10 mouse cellular contexts compared by ENCODE assay signal in genomic region chr5:126623205-126623604, GRCm38 (mm10).
DNase-seq lines count a peak whose midpoint lies in the region; ATAC-seq lines count a peak whose summit lies in the region.
"Had no signal": no experiment of that assay in that cellular context is flagged by ENCODE, and none has a peak within 500 bp of the region (broad histone marks: within the 10 kb centered on the region; RNA-seq: fewer than 3 reads in every experiment).

No protein-coding gene starts in this region.

- DNase-seq in cerebellum, adult 11 months, result peak; percentile 3
- no peak for DNase-seq in cerebellum, adult 11-12 months
- peak; percentile 63 for DNase-seq in midbrain, embryonic 10.5 days (ENCODE audit: low spot score)
- DNase-seq in embryo, embryonic 9.5 days (ENCODE audit: extremely low spot score), result peak; percentile 51
- peak; percentile 51 to 64 for DNase-seq in layer of hippocampus, postnatal 14 days (ENCODE audit: low spot score in 2 of 2)
- peak; percentile 21 for DNase-seq in ovary, postnatal 36 days (ENCODE audit: low spot score)
- no peak for DNase-seq in spleen, postnatal 10 days (ENCODE audit: low spot score in 2 of 2)

- ATAC-seq in midbrain, embryonic 13.5 days, result no peak

- H3K9me3 ChIP-seq in midbrain, embryonic 10.5 days (replicated peaks), result no peaks in the 10 kb centered on the region
- no peaks in the 10 kb centered on the region for H3K9me3 ChIP-seq in midbrain, embryonic 13.5 days
- H3K9me3 ChIP-seq: lung, embryonic 15.5 days had no signal

- H3K4me2 ChIP-seq in midbrain, embryonic 13.5 days (replicated peaks), result no peak overlapping the region
- H3K4me2 ChIP-seq: lung, embryonic 15.5 days had no signal

- H3K4me3 ChIP-seq in midbrain, embryonic 10.5 days, result no peak overlapping the region
- H3K4me3 ChIP-seq in midbrain, embryonic 13.5 days (replicated peaks), result no peak overlapping the region
- H3K4me3 ChIP-seq: erythroblast, embryonic 14.5 days; lung, embryonic 15.5 days had no signal

- H3K9ac ChIP-seq in midbrain, embryonic 13.5 days (replicated peaks), result no peak overlapping the region
- H3K9ac ChIP-seq: lung, embryonic 15.5 days had no signal

- no peaks in the 10 kb centered on the region for H3K27me3 ChIP-seq in midbrain, embryonic 10.5 days (ENCODE audit: low read depth, poor library complexity, severe bottlenecking)
- no peaks in the 10 kb centered on the region for H3K27me3 ChIP-seq in midbrain, embryonic 13.5 days
- H3K27me3 ChIP-seq: lung, embryonic 15.5 days had no signal

- no peak overlapping the region for H3K27ac ChIP-seq in midbrain, embryonic 10.5 days (replicated peaks)
- H3K27ac ChIP-seq in midbrain, embryonic 13.5 days, result no peak overlapping the region
- H3K27ac ChIP-seq: lung, embryonic 15.5 days had no signal

- no peaks in the 10 kb centered on the region for H3K36me3 ChIP-seq in midbrain, embryonic 10.5 days
- H3K36me3 ChIP-seq in midbrain, embryonic 13.5 days, result no peaks in the 10 kb centered on the region
- H3K36me3 ChIP-seq: lung, embryonic 15.5 days had no signal

- no peaks in the 10 kb centered on the region for H3K4me1 ChIP-seq in midbrain, embryonic 10.5 days
- H3K4me1 ChIP-seq in midbrain, embryonic 13.5 days (replicated peaks), result no peaks in the 10 kb centered on the region
- H3K4me1 ChIP-seq: lung, embryonic 15.5 days had no signal

- 12% methylated on average over 6 of the region's 6 CpGs for WGBS in midbrain, embryonic 10.5 days
- 11% methylated on average over 6 of the region's 6 CpGs for WGBS in midbrain, embryonic 13.5 days

Comparison
In these comparisons a context has a peak if more than half of its experiments do, and no peak if none do; other contexts are left out.
1. DNase-seq: peak in cerebellum, adult 11 months (single experiment), midbrain, embryonic 10.5 days (single experiment), embryo, embryonic 9.5 days (single experiment), layer of hippocampus, postnatal 14 days (2 of 2) and ovary, postnatal 36 days (single experiment); none in cerebellum, adult 11-12 months (single experiment) and spleen, postnatal 10 days (0 of 2).